Mouse (Mus musculus) kidney, postnatal 14 days (tissue): ENCODE measurements around the gene Stx5a.

Experiments
- DNase-seq: peaks from one replicate; pipeline ENCODE4 v3.0.0; 2022; ENCODE audit warnings: mixed read lengths

The Stx5a gene

GRCm38 (mm10) chr19:8741243-8741869, at the start of gene Stx5a:
Gene Stx5a, plus strand, starts transcription at chr19:8741413.
- DNase-seq, result peak; percentile 98

GRCm38 (mm10) chr19:8691871-8692539, 49.2 kb upstream of the Stx5a start:
- DNase-seq, result no peak

DNA sequence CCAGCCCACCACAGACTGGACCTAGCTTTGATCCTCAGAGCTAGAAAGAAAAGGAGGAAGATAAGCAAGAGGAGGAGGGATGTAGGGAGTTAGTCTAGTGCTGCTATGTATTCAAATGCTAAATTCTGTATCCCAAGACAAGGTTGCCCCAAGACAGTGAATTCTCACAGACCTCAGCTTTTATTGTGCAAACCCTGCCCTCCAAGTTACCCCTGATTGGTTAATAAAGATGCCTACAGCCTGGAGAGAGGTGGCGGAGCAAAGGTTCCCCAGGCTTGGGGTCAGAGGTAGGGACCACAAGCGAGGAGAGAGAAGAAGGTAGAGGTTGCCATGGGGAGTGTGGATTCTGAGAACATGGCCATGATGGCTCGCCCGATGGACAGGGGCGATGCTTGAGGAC, 48.5 kb upstream of the Stx5a start:
- no peak for DNase-seq

DNA sequence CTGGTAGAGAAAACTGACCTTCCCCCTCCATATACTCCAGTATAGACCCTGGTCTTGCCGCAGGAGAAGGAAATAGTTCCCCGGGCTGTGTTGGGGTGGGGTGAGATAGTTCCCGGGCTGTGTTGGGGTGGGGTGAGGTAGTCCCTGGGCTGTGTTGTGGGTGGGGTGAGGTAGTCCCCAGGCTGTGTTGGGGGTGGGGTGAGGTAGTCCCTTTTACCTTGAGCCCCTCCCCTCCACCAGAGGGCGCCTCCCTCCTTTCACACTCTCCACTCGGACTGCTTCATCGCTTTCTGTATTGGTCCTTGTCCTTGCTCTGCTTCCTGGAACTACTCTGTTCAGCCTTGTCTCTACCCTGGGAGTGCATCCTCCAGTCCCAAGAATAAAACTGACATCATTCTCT, 45.9 kb upstream of the Stx5a start:
- DNase-seq, result peak; percentile 61

DNA sequence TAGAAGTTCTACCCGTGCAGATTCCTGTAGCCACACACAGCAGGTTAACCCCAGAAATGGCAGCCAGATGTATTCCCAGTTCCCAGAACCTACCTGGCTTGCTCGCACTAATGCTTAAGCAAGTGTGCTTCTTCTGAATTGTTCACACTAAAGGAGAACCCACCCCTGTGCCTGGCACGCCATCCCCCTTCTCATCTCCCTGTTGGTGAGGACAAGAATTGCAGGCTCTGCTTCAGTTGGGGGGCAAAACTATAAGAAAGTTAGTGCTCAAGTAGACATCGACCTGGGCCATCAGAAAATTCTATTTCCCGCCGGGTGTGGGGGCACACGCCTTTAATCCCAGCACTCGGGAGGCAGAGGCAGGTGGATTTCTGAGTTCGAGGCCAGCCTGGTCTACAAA, 41.6 kb upstream of the Stx5a start:
- DNase-seq, result no peak

- peak; percentile 70 for DNase-seq
These were observed 38.8 kb upstream of the Stx5a start for GRCm38 (mm10) chr19:8702458-8702857.

DNA sequence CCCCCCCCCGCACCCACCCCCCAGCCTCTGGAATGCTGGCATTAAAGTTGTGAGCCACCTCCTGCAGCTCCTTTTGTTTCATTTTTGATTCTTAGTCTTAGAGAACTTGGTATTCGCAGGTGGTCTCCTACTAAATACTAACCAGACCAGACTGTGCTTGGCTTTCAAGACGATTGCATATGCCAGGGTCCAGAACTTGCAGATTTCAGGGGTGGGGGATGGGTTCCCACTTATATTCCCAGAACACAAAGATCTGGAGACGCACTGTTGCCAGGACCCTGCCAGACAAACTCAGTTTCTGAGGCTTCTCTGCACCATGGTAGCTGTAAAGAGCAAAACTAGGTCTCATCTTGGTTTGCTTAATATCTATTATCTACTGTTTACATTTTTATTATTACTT, 37.6 kb upstream of the Stx5a start:
- no peak for DNase-seq

DNA sequence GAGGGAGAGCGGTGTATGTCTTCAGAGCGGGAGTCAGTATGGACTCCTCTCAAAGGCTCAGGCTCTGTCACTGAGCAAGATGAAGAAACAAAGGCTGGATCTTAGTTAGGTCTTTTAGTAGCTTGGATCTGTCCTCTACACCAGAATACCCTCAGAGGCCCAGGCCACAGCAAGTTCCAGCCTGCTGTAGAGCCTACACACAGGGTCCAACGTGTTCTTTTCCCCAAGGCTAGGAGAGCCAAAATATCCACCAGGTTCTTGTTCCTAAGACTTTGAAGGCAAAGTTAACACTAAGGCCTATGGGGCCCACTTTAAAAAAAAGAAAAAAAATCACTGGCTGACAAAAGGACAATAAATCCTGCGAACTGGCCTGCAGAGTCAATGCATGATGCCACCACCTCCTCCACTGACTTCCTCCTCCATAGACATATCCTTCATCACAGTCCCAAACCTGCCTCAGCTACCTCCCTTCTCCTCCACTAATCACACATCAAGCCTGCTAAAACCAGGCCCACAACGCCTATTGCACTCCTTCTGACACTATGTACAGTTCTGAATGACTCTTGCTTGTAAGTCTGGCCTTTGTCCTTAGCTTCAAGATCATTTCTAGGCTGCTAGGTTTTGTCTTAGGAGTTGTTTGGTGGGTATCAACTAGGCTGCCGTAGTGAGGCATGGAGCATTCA, 36.0 kb upstream of the Stx5a start:
- no peak for DNase-seq

DNA sequence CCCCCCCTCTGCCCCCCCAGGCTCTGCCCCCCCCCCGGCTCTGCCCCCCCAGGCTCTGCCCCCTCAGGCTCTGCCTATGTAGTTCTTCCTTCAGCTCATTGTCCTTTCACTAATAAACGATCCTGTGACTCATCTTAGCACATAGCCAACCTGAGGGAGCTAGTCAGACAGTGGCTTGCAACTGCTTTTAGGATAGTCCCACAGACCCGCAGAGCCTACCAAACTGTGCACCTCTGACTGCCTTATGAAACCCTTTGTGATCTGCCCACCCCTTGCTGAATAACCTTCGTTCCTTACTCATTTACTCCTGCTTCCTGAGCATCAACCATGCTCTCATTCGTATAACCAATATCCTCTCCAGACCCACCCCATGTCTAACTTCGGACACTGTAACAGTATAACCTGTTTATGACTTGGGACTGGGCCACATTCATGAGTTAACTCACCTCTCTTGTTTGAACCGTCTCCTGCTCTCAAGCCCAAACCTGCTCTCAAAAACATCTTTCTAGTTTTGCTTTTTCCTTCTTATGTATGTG, 35.0 kb upstream of the Stx5a start:
- DNase-seq, result no peak

DNA sequence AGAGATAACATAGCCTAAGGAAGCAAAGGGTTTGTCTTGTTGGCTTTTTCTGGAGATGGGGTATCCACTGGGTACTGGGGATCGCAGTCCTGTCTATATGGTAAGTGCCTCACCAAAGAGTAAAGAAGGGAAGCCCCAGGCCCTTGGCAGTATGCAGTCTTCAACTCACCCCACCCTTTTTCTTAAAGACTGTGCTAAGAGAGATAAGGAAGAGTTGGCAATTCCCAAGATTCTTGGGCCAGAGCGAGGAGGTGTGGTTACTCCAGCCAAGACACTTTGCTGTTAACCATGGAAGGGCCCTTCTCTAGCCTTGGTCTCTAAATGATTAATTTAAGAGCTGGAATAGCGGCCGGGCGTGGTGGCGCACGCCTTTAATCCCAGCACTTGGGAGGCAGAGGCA, 34.3 kb upstream of the Stx5a start:
- DNase-seq, result no peak

- DNase-seq, result no peak
These were observed 32.3 kb upstream of the Stx5a start for GRCm38 (mm10) chr19:8708954-8709353.

DNA sequence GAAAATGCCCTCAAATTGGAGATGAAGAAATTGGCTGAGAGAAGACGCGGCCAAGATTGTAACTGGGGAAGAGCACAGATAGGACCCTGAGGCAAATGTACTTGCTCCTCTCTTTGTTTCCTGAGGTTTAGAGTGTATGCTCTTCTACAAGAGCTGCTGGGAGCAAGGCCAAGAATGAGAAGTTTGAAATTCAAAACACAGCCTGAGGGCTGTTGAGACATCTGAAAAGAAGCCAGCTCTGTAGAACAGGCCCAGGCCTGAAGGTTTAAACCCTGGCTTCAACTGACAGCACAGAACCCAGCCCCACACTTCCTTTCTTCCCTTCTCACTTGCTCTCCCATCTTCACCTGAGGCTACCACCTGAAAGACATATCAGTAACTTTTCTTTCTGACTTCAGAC, 31.2 kb upstream of the Stx5a start:
- no peak for DNase-seq

GRCm38 (mm10) chr19:8711506-8711905, 29.7 kb upstream of the Stx5a start:
- DNase-seq, result peak; percentile 31

- no peak for DNase-seq
These were observed 29.0 kb upstream of the Stx5a start for GRCm38 (mm10) chr19:8711949-8712869.

DNA sequence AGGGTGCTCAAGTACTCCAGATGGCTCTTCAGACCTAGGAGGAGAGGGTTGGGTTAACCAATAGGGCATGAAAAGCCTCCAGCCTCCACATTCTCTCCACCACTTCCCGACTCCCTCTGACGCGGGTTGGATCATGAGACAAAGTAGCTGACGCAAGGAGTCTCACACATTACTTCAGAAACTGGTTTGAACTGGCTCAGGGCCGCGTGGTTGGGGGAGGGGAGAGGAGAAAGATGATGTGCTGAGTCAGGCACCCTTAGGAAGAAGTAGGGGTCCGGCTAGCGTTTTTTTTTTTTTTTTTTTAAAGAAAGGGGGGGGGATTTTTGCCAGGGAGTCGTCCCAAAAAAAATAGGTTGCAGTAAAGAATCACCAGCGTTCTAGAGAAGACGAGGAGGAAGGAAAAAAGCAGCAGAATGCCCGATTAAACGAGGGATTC, 28.3 kb upstream of the Stx5a start:
- peak; percentile 89 for DNase-seq

GRCm38 (mm10) chr19:8713306-8713996, 27.8 kb upstream of the Stx5a start:
- DNase-seq, result peak; percentile 95

DNA sequence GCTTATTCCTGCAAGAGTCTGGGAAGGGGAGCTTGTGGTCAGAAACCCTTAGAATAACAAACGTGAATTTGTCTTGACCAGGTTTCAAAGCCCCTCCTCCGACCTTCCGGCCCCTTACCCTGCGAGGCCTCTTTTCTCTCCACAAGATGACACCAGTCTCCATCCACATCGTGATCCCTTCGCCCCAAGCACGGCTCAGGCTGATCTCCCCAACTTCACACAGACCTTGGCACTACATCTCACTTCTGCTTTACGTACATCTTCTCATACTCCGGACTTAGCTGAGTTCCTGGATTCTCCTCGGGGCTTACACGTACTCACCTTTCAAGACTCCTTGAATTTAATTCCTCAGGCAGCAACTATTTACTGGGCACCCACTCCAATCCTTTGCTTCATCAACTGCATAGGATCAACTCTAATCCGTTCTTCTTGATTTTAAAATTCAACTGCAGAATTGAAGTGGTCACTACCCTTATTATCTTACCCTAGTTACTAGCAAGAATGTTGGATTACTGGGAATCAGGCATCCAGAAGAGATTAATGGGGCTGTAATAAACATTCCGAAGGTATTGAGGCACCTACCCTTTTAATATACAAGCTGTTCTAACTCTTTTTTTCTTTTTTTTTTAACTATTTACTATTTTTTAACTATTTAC, 27.1 kb upstream of the Stx5a start:
- no peak for DNase-seq

GRCm38 (mm10) chr19:8714653-8715481, 26.3 kb upstream of the Stx5a start:
- DNase-seq, result peak; percentile 43

- no peak for DNase-seq
These were observed 25.1 kb upstream of the Stx5a start for GRCm38 (mm10) chr19:8715868-8716766.
